Comparison of ENCODE assay signal across 20 mouse cellular contexts in the genomic region with DNA sequence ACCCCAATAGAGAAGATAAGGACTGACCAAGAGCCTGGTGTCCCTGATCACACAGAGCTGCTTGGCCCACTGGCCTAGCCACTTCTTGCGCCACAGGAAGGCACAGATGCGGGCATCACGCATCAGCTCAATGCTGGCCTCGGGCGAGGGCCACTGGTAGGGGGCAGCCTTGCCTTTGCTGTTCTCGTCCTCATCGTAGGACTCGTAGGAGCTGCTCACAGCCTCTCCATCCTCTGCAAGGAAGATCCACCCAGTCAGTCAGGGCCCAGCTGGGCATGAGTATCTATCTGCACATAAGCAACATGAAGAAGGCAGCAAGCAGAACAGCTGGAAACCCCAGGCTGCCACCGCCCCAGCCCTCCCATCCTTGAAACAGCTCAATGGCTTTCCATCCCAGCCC. TPM values are rescaled to one million over a fixed set of nuclear protein-coding genes. Genes with fewer than 3 reads are reported as not detected.
DNase-seq lines count a peak whose midpoint lies in the region; ATAC-seq and TF ChIP-seq lines count a peak whose summit lies in the region.
"Had no signal": no experiment of that assay in that cellular context is flagged by ENCODE, and none has a peak within 500 bp of the region (broad histone marks: within the 10 kb centered on the region; RNA-seq: fewer than 3 reads in every experiment).

No protein-coding gene starts in this region.

- no peak overlapping the region for H3K4me2 ChIP-seq in intestine, postnatal 0 days (replicated peaks; ENCODE audit: low read depth)
- H3K4me2 ChIP-seq in intestine, embryonic 15.5 days (replicated peaks) = no peak overlapping the region
- H3K4me2 ChIP-seq in lung, embryonic 14.5 days = no peak overlapping the region
- H3K4me2 ChIP-seq in CH12.LX (ENCODE audit: insufficient read depth, low read depth, poor library complexity, severe bottlenecking) = no peak overlapping the region
- H3K4me2 ChIP-seq: hindbrain, embryonic 15.5 days had no signal

- H3K27me3 ChIP-seq in intestine, postnatal 0 days (replicated peaks; ENCODE audit: control insufficient read depth, insufficient read depth, low read length) = no peaks in the 10 kb centered on the region
- no peaks in the 10 kb centered on the region for H3K27me3 ChIP-seq in intestine, embryonic 15.5 days (replicated peaks)
- H3K27me3 ChIP-seq in lung, embryonic 14.5 days (ENCODE audit: insufficient read depth, low read length) = no peaks in the 10 kb centered on the region
- H3K27me3 ChIP-seq in CH12.LX (replicated peaks) = peaks cover 12% of the 10 kb centered on the region
- H3K27me3 ChIP-seq: hindbrain, embryonic 15.5 days had no signal

- TF ChIP-seq RAD21 in CH12.LX (IDR thresholded peaks at IDR 0.05; ENCODE audit: low read depth, low read length) = peak; percentile 29

- 0 out of 2 replicates have a peak, but pooled peaks cover 3% of the 10 kb centered on the region for H3K36me3 ChIP-seq in intestine, postnatal 0 days (ENCODE audit: control insufficient read depth, insufficient read depth)
- no peaks in the 10 kb centered on the region for H3K36me3 ChIP-seq in intestine, embryonic 15.5 days
- H3K36me3 ChIP-seq in lung, embryonic 14.5 days (ENCODE audit: insufficient read depth) = no peaks in the 10 kb centered on the region
- H3K36me3 ChIP-seq in CH12.LX (replicated peaks in 1 of 2; ENCODE audit: control insufficient read depth in 1 of 2, insufficient read depth in 1 of 2, low read length in 1 of 2) = no peaks in the 10 kb centered on the region
- H3K36me3 ChIP-seq: hindbrain, embryonic 15.5 days; limb, embryonic 10.5 days had no signal

- WGBS in intestine, postnatal 0 days = 85% methylated on average over 9 of the region's 9 CpGs
- WGBS in intestine, embryonic 15.5 days = 80% methylated on average over 9 of the region's 9 CpGs
- 74% methylated on average over 9 of the region's 9 CpGs for WGBS in lung, embryonic 14.5 days

- peak; percentile 52 for DNase-seq in lung, embryonic 14.5 days
- no peak for DNase-seq in lung, postnatal 14 days
- DNase-seq in CH12.LX (ENCODE audit: extremely low read depth) = no peak
- peak; percentile 20 for DNase-seq in brain, adult 2 months (ENCODE audit: low read depth, low spot score)
- DNase-seq in urinary bladder, postnatal 10 days (ENCODE audit: low spot score) = no peak
- DNase-seq: forebrain, postnatal 0 days; kidney, adult 8-10 months; midbrain, embryonic 14.5 days; right cerebral cortex, adult 18-20 months; thymus, postnatal 14 days had no signal

- H3K27ac ChIP-seq in intestine, postnatal 0 days (ENCODE audit: low read depth, low read length) = no peak overlapping the region
- no peak overlapping the region for H3K27ac ChIP-seq in intestine, embryonic 15.5 days
- no peak overlapping the region for H3K27ac ChIP-seq in lung, embryonic 14.5 days (ENCODE audit: low read depth)
- no peak overlapping the region for H3K27ac ChIP-seq in CH12.LX (ENCODE audit: insufficient read depth, low read depth)
- H3K27ac ChIP-seq: hindbrain, embryonic 15.5 days; limb, embryonic 10.5 days; liver, embryonic 14.5 days had no signal

- no peaks in the 10 kb centered on the region for H3K79me2 ChIP-seq in CH12.LX (replicated peaks; ENCODE audit: control insufficient read depth, extremely low read depth, insufficient read depth, poor library complexity, severe bottlenecking)

- H3K4me1 ChIP-seq in intestine, postnatal 0 days (replicated peaks; ENCODE audit: control insufficient read depth, insufficient read depth, low read length) = no peaks in the 10 kb centered on the region
- H3K4me1 ChIP-seq in intestine, embryonic 15.5 days (replicated peaks) = no peaks in the 10 kb centered on the region
- 0 out of 2 replicates have a peak, but pooled peaks cover 3% of the 10 kb centered on the region for H3K4me1 ChIP-seq in lung, embryonic 14.5 days (ENCODE audit: insufficient read depth)
- no peaks in the 10 kb centered on the region for H3K4me1 ChIP-seq in CH12.LX (ENCODE audit: control insufficient read depth in 1 of 2, insufficient read depth in 2 of 2)
- H3K4me1 ChIP-seq: hindbrain, embryonic 15.5 days; limb, embryonic 10.5 days had no signal

- H3K9me3 ChIP-seq in intestine, postnatal 0 days (ENCODE audit: control insufficient read depth) = no peaks in the 10 kb centered on the region
- no peaks in the 10 kb centered on the region for H3K9me3 ChIP-seq in intestine, embryonic 15.5 days
- no peaks in the 10 kb centered on the region for H3K9me3 ChIP-seq in lung, embryonic 14.5 days (ENCODE audit: low read depth, low read length)
- H3K9me3 ChIP-seq in CH12.LX (replicated peaks; ENCODE audit: low read length) = no peaks in the 10 kb centered on the region
- H3K9me3 ChIP-seq: hindbrain, embryonic 15.5 days; limb, embryonic 10.5 days had no signal

- H3K9ac ChIP-seq in intestine, postnatal 0 days (ENCODE audit: low read depth, low read length) = no peak overlapping the region
- H3K9ac ChIP-seq in intestine, embryonic 15.5 days = no peak overlapping the region
- no peak overlapping the region for H3K9ac ChIP-seq in lung, embryonic 14.5 days
- no peak overlapping the region for H3K9ac ChIP-seq in CH12.LX (ENCODE audit: insufficient read depth, low read depth)
- H3K9ac ChIP-seq: forebrain, postnatal 0 days; hindbrain, embryonic 15.5 days; liver, embryonic 14.5 days had no signal

- dilution Hi-C loops in CH12.LX (cut with MboI; ENCODE audit: extremely low pct_ligation_motif_present, extremely low pct_unique_long_range_greater_than_20kb, low sequenced_read_pairs) = no loop called here

- in situ Hi-C loops in CH12.LX (cut with MboI; ENCODE audit: low pct_ligation_motif_present, low pct_unique_long_range_greater_than_20kb, low sequenced_read_pairs) = no loop called here

- TF ChIP-seq CTCF in intestine, postnatal 0 days (IDR thresholded peaks at IDR 0.05; ENCODE audit: low read depth) = peak; percentile 59
- peak; percentile 55 for TF ChIP-seq CTCF in lung, embryonic 14.5 days (IDR thresholded peaks at IDR 0.05; ENCODE audit: low read depth)
- TF ChIP-seq CTCF in CH12.LX (conservative IDR thresholded peaks at IDR 0.05 in 1 of 2, IDR thresholded peaks at IDR 0.05 in 1 of 2; ENCODE audit: low read depth in 2 of 2, low read length in 2 of 2) = peak in 1 of 2 experiments; percentile 33; a peak in 2 of 4 replicates

- ATAC-seq in intestine, postnatal 0 days = no peak
- ATAC-seq in intestine, embryonic 15.5 days = no peak
- peak; percentile 74 for ATAC-seq in lung, embryonic 14.5 days (ENCODE audit: insufficient read depth)
- ATAC-seq: CD4-positive, CD25-positive, alpha-beta regulatory T cell, adult 4 months; forebrain, postnatal 0 days had no signal

- no peak overlapping the region for H3K4me3 ChIP-seq in intestine, postnatal 0 days (ENCODE audit: low read depth, low read length)
- no peak overlapping the region for H3K4me3 ChIP-seq in intestine, embryonic 15.5 days (replicated peaks)
- H3K4me3 ChIP-seq in lung, embryonic 14.5 days (ENCODE audit: low read depth, low read length) = no peak overlapping the region
- no peak overlapping the region for H3K4me3 ChIP-seq in CH12.LX (replicated peaks in 1 of 3; ENCODE audit: low read depth in 2 of 3, low read length in 2 of 3, poor library complexity in 1 of 3)
- H3K4me3 ChIP-seq: hindbrain, embryonic 15.5 days; limb, embryonic 10.5 days had no signal

- no peak for TF ChIP-seq POLR2A in CH12.LX (IDR thresholded peaks at IDR 0.05; ENCODE audit: low read depth, low read length)

- no peak for TF ChIP-seq EP300 in CH12.LX (IDR thresholded peaks at IDR 0.05; ENCODE audit: low read length)

TF ChIP-seq in CH12.LX, 34 proteins besides CTCF, POLR2A, EP300 and RAD21:
- peak; percentile 42 for TF ChIP-seq SMC3 (IDR thresholded peaks at IDR 0.05; ENCODE audit: low read depth, low read length)
- TF ChIP-seq ELF1 (IDR thresholded peaks at IDR 0.05; ENCODE audit: low read depth, low read length) = no peak
TF ChIP-seq in CH12.LX: peak in this region for 1.

RNA-seq across cellular contexts. Expression of a gene that starts 56.0 kb away (rescaled TPM):
- 0.04 and 0.07 TPM in 2 replicates for polyA plus RNA-seq in intestine, postnatal 0 days (2015; fragmentation: Nextera tagmentation; extraction: Ambion mirVana)
- polyA plus RNA-seq in intestine, embryonic 15.5 days (2015; fragmentation: Nextera tagmentation; extraction: Ambion mirVana) = 0.90 and 1.0 TPM in 2 replicates
- 10.3 and 11.5 TPM in 2 replicates for polyA plus RNA-seq in lung, embryonic 14.5 days (2014; fragmentation: Nextera tagmentation; extraction: Ambion mirVana)
- total RNA-seq in CH12.LX (2012; rRNA removed) (not detected in 2 replicates), CH12.LX (2014; rRNA removed) (not detected in 2 replicates)
- not detected in 2 replicates for polyA plus RNA-seq in CH12.LX (2012; ENCODE audit: insufficient read length, low read depth)
- total RNA-seq: adrenal gland, adult 2 months; gastrocnemius, adult 18-20 months; heart, adult 8-10 months; megakaryocyte progenitor cell, adult 5-6 weeks had no signal
- polyA plus RNA-seq: adrenal gland, adult 2 months; CD4-positive, CD25-positive, alpha-beta regulatory T cell, adult 4 months had no signal

Comparison
In these comparisons a context has a peak if more than half of its experiments do, and no peak if none do; other contexts are left out.
1. DNase-seq: peak in lung, embryonic 14.5 days (single experiment) and brain, adult 2 months (single experiment); none in lung, postnatal 14 days (single experiment), CH12.LX (single experiment) and urinary bladder, postnatal 10 days (single experiment).